Mouse (Mus musculus) stomach, postnatal 0 days (tissue): ENCODE results near the gene Gnat3. TPM values are rescaled to one million over a fixed set of nuclear protein-coding genes. Genes with fewer than 3 reads are reported as not detected.

Experiments used
- ATAC-seq: fragments of 200-750 bp; cut with Nextera tagmentation; 2 replicates; pipeline ENCODE4 v1.8.0; 2017; ENCODE audit not compliant: low FRiP score, low TSS enrichment
- DNase-seq: peaks from one replicate; pipeline ENCODE4 v3.0.0-alpha.2; 2016; ENCODE audit warnings: low spot score
- H3K27ac ChIP-seq: fragments of 300-500 bp; sonication (generic); replicated peaks from 2 replicates; pipeline ENCODE4 v1.5.1; 2014; ENCODE audit warnings: mild to moderate bottlenecking, control low read depth
- H3K27me3 ChIP-seq: fragments of 300-500 bp; sonication (generic); 2 replicates; pipeline ENCODE4 v1.6.1; 2014; ENCODE audit warnings: low read length; ENCODE audit not compliant: control insufficient read depth, insufficient read depth
- H3K36me3 ChIP-seq: fragments of 300-500 bp; sonication (generic); 2 replicates; pipeline ENCODE4 v1.6.1; 2014; ENCODE audit warnings: low read length, mixed read lengths; ENCODE audit not compliant: control insufficient read depth, insufficient read depth
- H3K4me1 ChIP-seq: fragments of 300-500 bp; sonication (generic); replicated peaks from 2 replicates; pipeline ENCODE4 v1.6.1; 2014; ENCODE audit warnings: antibody characterized with exemption; ENCODE audit not compliant: control insufficient read depth, insufficient read depth
- H3K4me2 ChIP-seq: fragments of 300-500 bp; sonication (generic); replicated peaks from 2 replicates; pipeline ENCODE4 v1.6.1; 2014; ENCODE audit warnings: low read depth, mild to moderate bottlenecking, control low read depth, moderate library complexity
- H3K4me3 ChIP-seq: fragments of 300-500 bp; sonication (generic); 2 replicates; pipeline ENCODE4 v1.5.1; 2014; ENCODE audit warnings: low read depth, low read length, control low read depth
- H3K9ac ChIP-seq: fragments of 300-500 bp; sonication (generic); 2 replicates; pipeline ENCODE4 v1.6.1; 2014; ENCODE audit warnings: mild to moderate bottlenecking, low read length, control low read depth, mixed read lengths
- H3K9me3 ChIP-seq: fragments of 300-500 bp; sonication (generic); 2 replicates; pipeline ENCODE4 v1.6.1; 2016; ENCODE audit warnings: low read length; ENCODE audit not compliant: control insufficient read depth
- CTCF ChIP-seq: IDR thresholded peaks from 2 replicates; pipeline ENCODE4 v1.5.1; 2016; ENCODE audit warnings: antibody characterized with exemption, low read depth, mild to moderate bottlenecking, moderate library complexity
- EP300 ChIP-seq: optimal IDR thresholded peaks from 2 replicates; pipeline ENCODE3; 2016; ENCODE audit warnings: antibody characterized with exemption
- WGBS: fragments of 180-500 bp; shearing (Covaris S2); extraction: QIAGEN DNeasy Blood & Tissue Kit; methylation state at CpG from one replicate; pipeline ENCODE4 v1.1.7; 2014; 5-methylcytosine and 5-hydroxymethylcytosine counted together
- polyA plus RNA-seq: library from polyadenylated mRNA; unstranded; fragments of >200 nt; fragmentation: Nextera tagmentation; extraction: Ambion mirVana; gene quantifications from 2 replicates; pipeline ENCODE4 v1.2.1, GENCODE M21; 2015

Gnat3 gene
- polyA plus RNA-seq, 1 experiment from 2014 or later = not detected

GRCm38 (mm10) chr5:18013196-18013595, 50.8 kb downstream of the Gnat3 start:
- Histone ChIP-seq H3K4me3 (no peak overlapping the region), H3K9ac (no peak overlapping the region), H3K27ac (no peak overlapping the region), H3K9me3 (no peaks in the 10 kb centered on the region), H3K27me3 (no peaks in the 10 kb centered on the region), H3K4me2 (no peak overlapping the region), H3K4me1 (no peaks in the 10 kb centered on the region), H3K36me3 (no peaks in the 10 kb centered on the region)
- 50% methylated on average over 2 of the region's 2 CpGs for WGBS
- ATAC-seq (no peak), DNase-seq (no peak)
- TF ChIP-seq CTCF (no peak), EP300 (no peak)

- ATAC-seq = no peak
- no peaks in the 10 kb centered on the region for H3K9me3 ChIP-seq
- no peak overlapping the region for H3K4me3 ChIP-seq
- TF ChIP-seq EP300 = no peak
- TF ChIP-seq CTCF = no peak
- no peak overlapping the region for H3K4me2 ChIP-seq
- no peaks in the 10 kb centered on the region for H3K27me3 ChIP-seq
- H3K27ac ChIP-seq = no peak overlapping the region
- 86% methylated on average over 4 of the region's 4 CpGs for WGBS
- no peaks in the 10 kb centered on the region for H3K36me3 ChIP-seq
- no peaks in the 10 kb centered on the region for H3K4me1 ChIP-seq
- H3K9ac ChIP-seq = no peak overlapping the region
- DNase-seq = no peak
Observed at GRCm38 (mm10) chr5:18014209-18014829, 52.0 kb downstream of the Gnat3 start.

GRCm38 (mm10) chr5:18023347-18023746, 61.0 kb downstream of the Gnat3 start:
- ATAC-seq (no peak), DNase-seq (no peak)
- no peak overlapping the region for H3K27ac ChIP-seq
- no peak overlapping the region for H3K9ac ChIP-seq
- H3K4me3 ChIP-seq = no peak overlapping the region
- TF ChIP-seq CTCF (peak; percentile 59), EP300 (no peak)
- H3K27me3 ChIP-seq = no peaks in the 10 kb centered on the region
- H3K4me1 ChIP-seq = no peaks in the 10 kb centered on the region
- H3K36me3 ChIP-seq = no peaks in the 10 kb centered on the region
- no peaks in the 10 kb centered on the region for H3K9me3 ChIP-seq
- H3K4me2 ChIP-seq = no peak overlapping the region

- no peaks in the 10 kb centered on the region for H3K9me3 ChIP-seq
- ATAC-seq = no peak
- H3K4me1 ChIP-seq = no peaks in the 10 kb centered on the region
- DNase-seq = no peak
- no peak for TF ChIP-seq EP300
- TF ChIP-seq CTCF = no peak
- H3K36me3 ChIP-seq = no peaks in the 10 kb centered on the region
- no peak overlapping the region for H3K27ac ChIP-seq
- no peak overlapping the region for H3K9ac ChIP-seq
- no peak overlapping the region for H3K4me3 ChIP-seq
- 88% methylated on average over 3 of the region's 3 CpGs for WGBS
- no peaks in the 10 kb centered on the region for H3K27me3 ChIP-seq
- H3K4me2 ChIP-seq = no peak overlapping the region
Observed at GRCm38 (mm10) chr5:18027531-18027930, 65.2 kb downstream of the Gnat3 start.

- H3K4me3 ChIP-seq = no peak overlapping the region
- no peak for ATAC-seq
Observed at GRCm38 (mm10) chr5:18035848-18036638, 73.7 kb downstream of the Gnat3 start.

GRCm38 (mm10) chr5:18043022-18043421, 80.7 kb downstream of the Gnat3 start:
- Histone ChIP-seq H3K36me3 (no peaks in the 10 kb centered on the region), H3K4me2 (no peak overlapping the region), H3K27ac (no peak overlapping the region), H3K9me3 (no peaks in the 10 kb centered on the region), H3K9ac (no peak overlapping the region), H3K4me3 (no peak overlapping the region), H3K4me1 (no peaks in the 10 kb centered on the region), H3K27me3 (no peaks in the 10 kb centered on the region)
- peak; percentile 82 for DNase-seq
- ATAC-seq = no peak
- TF ChIP-seq EP300 (no peak), CTCF (peak; percentile 92)
- 7% methylated on average over 2 of the region's 2 CpGs for WGBS

More at GRCm38 (mm10) chr5:18035848-18036638, 73.7 kb downstream of the Gnat3 start:
- TF ChIP-seq EP300 (no peak), CTCF (no peak)
- no peaks in the 10 kb centered on the region for H3K4me1 ChIP-seq
- H3K36me3 ChIP-seq = no peaks in the 10 kb centered on the region
- H3K4me2 ChIP-seq = no peak overlapping the region
- no peak for DNase-seq
- WGBS = 65% methylated on average over 14 of the region's 14 CpGs
- H3K27me3 ChIP-seq = no peaks in the 10 kb centered on the region
- no peak overlapping the region for H3K27ac ChIP-seq
- H3K9me3 ChIP-seq = no peaks in the 10 kb centered on the region
- no peak overlapping the region for H3K9ac ChIP-seq
